Mouse (Mus musculus): ENCODE measurements around the gene S100a14.

DNA sequence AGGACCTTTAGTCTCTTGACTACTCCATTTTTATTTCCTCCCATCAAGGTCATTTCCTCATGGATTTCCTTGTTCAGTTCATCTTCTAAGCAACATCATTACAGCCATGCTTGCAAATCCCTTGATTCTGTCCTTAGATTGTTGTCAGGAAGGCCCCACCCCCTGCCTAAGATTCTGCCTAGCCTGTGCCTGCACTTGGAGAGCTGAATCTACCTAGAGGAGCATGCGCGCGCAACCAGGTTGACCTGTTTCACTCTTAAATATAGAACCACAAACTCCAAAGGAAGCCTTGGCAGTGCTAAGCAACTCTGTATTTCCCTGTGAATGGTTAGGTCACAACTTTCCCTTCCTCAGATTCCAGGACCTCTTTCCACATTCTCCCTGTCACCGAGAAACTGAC is 8.9 kb upstream of the S100a14 start:
- TF ChIP-seq GATA1 (IDR thresholded peaks at IDR 0.05; ENCODE audit: borderline replicate concordance, low read length) (no peak), FLI1 (IDR thresholded peaks at IDR 0.05; ENCODE audit: low read length) (no peak)

All from megakaryocyte, embryonic 14.5 days (primary cell).